Mouse (Mus musculus): Measurements from ENCODE around the gene Tusc2. TPM values are rescaled to one million over a fixed set of nuclear protein-coding genes. Genes with fewer than 3 reads are reported as not detected.
"Not testable (repeated sequence)": the region's sequence is repeated elsewhere in the genome, so short reads cannot be mapped to it uniquely, and the experiment has no call there.

Gene Tusc2
- polyA plus RNA-seq, 1 experiment from 2014 or later: 45.9 TPM

DNA sequence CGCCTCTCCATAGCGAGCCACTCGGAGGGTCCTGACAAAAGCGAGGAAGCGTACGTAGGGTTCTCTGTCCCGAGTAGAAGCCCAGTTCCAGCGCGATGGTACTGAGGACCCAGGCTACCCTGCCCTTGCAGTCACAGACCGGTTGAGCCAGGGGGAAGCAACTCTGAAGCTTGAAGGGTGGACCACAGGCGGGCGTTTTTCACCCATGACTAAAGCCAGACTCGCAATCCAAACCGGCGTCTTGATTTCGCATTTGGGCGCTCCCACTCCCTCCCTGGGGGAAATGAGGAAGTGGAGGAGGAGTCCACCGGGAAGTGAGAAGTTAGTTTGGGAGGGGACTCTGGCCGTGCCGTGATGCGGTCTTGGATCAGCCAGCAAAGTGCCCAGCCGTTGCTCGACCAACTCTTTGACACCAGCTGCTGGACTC lies 8.0 kb upstream of the Tusc2 start:
- Histone ChIP-seq H3K4me3 (ENCODE audit: low read length) (peak overlapping the region; percentile 63), H3K27ac (ENCODE audit: low read depth, low read length) (peak overlapping the region; percentile 97), H3K4me2 (replicated peaks; ENCODE audit: low read depth, low read length) (peak overlapping the region; percentile 87), H3K4me1 (ENCODE audit: control insufficient read depth, insufficient read depth, low read length) (peaks cover 49% of the 10 kb centered on the region), H3K9ac (ENCODE audit: low read depth, low read length) (peak overlapping the region; percentile 86), H3K9me3 (ENCODE audit: control insufficient read depth, low read length) (no peaks in the 10 kb centered on the region), H3K36me3 (ENCODE audit: control insufficient read depth, insufficient read depth, low read length) (peaks cover 37% of the 10 kb centered on the region), H3K27me3 (ENCODE audit: control insufficient read depth, insufficient read depth, low read length) (no peaks in the 10 kb centered on the region)
- under 1% methylated on average over 23 of the region's 23 CpGs for WGBS
- ATAC-seq (ENCODE audit: low FRiP score, low TSS enrichment): peak; percentile 47

DNA sequence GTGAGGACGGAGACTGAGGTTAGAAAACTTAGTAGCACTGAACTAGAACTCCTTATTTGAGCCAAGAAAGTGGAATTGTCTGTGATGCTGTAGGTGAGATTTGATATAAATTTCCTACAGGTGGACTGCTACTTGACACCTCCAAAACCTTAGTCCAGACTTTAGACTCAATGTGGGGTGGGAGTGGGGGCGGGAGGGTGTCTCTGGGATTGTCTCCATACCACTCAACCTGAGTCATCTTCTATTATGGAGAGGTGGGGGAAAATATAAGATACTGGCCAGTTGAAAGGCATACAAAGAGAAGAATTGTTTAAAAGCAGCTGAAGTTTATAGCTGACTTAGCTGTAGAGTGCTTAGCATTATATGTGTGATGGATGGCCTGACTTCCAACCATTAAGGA lies 7.4 kb upstream of the Tusc2 start:
- no peak for ATAC-seq (ENCODE audit: low FRiP score, low TSS enrichment)
- WGBS: 45% methylated on average over 2 of the region's 2 CpGs
- peaks cover 46% of the 10 kb centered on the region for H3K4me1 ChIP-seq (ENCODE audit: control insufficient read depth, insufficient read depth, low read length)
- peak overlapping the region; percentile 86 for H3K9ac ChIP-seq (ENCODE audit: low read depth, low read length)
- H3K36me3 ChIP-seq (ENCODE audit: control insufficient read depth, insufficient read depth, low read length): peaks cover 44% of the 10 kb centered on the region
- peak overlapping the region; percentile 63 for H3K4me3 ChIP-seq (ENCODE audit: low read length)
- H3K9me3 ChIP-seq (ENCODE audit: control insufficient read depth, low read length): no peaks in the 10 kb centered on the region
- H3K27ac ChIP-seq (ENCODE audit: low read depth, low read length): peak overlapping the region; percentile 97
- no peaks in the 10 kb centered on the region for H3K27me3 ChIP-seq (ENCODE audit: control insufficient read depth, insufficient read depth, low read length)
- peak overlapping the region; percentile 87 for H3K4me2 ChIP-seq (replicated peaks; ENCODE audit: low read depth, low read length)

GRCm38 (mm10) chr9:107556346-107556745 lies 6.7 kb upstream of the Tusc2 start:
- H3K9ac ChIP-seq (ENCODE audit: low read depth, low read length): no peak overlapping the region
- ATAC-seq (ENCODE audit: low FRiP score, low TSS enrichment): no peak
- H3K36me3 ChIP-seq (ENCODE audit: control insufficient read depth, insufficient read depth, low read length): peaks cover 50% of the 10 kb centered on the region
- peak overlapping the region; percentile 63; the same call in 1 of the 2 replicates for H3K4me3 ChIP-seq (ENCODE audit: low read length)
- no peaks in the 10 kb centered on the region for H3K27me3 ChIP-seq (ENCODE audit: control insufficient read depth, insufficient read depth, low read length)
- H3K27ac ChIP-seq (ENCODE audit: low read depth, low read length): no peak overlapping the region
- peak overlapping the region; percentile 87 for H3K4me2 ChIP-seq (replicated peaks; ENCODE audit: low read depth, low read length)
- 71% methylated on average over 3 of the region's 3 CpGs for WGBS
- H3K4me1 ChIP-seq (ENCODE audit: control insufficient read depth, insufficient read depth, low read length): peaks cover 40% of the 10 kb centered on the region
- no peaks in the 10 kb centered on the region for H3K9me3 ChIP-seq (ENCODE audit: control insufficient read depth, low read length)

DNA sequence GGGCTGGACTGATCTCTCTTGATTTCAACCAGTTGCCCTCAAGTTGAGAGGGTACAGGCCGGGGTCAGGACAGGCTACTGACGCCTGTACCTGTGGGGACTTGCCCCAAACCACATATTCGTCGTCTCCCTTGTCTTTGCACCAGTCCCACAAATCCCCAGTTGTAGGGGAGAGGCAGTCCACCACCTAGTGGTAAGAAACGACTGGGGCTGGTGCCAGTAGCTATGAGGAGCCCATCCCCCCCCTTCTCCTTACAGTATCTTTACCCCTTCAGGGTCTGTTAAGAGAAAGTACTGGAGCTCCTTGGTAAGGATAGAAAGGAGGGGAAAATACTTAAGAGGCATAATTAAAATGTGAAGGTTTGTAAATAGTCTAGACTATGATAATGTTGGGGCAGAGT lies 2.5 kb downstream of the Tusc2 start:
- 49% methylated on average over 5 of the region's 5 CpGs for WGBS
- Histone ChIP-seq H3K36me3 (ENCODE audit: control insufficient read depth, insufficient read depth, low read length) (peaks cover 34% of the 10 kb centered on the region), H3K4me1 (ENCODE audit: control insufficient read depth, insufficient read depth, low read length) (peaks cover 23% of the 10 kb centered on the region)
- not testable (repeated sequence) for H3K9ac ChIP-seq (ENCODE audit: low read depth, low read length); H3K27me3 ChIP-seq (ENCODE audit: control insufficient read depth, insufficient read depth, low read length); H3K4me3 ChIP-seq (ENCODE audit: low read length); H3K4me2 ChIP-seq (replicated peaks; ENCODE audit: low read depth, low read length); ATAC-seq (ENCODE audit: low FRiP score, low TSS enrichment); H3K9me3 ChIP-seq (ENCODE audit: control insufficient read depth, low read length); H3K27ac ChIP-seq (ENCODE audit: low read depth, low read length)

GRCm38 (mm10) chr9:107566041-107566709 lies 3.1 kb downstream of the Tusc2 start:
- Histone ChIP-seq H3K9ac (ENCODE audit: low read depth, low read length) (no peak overlapping the region), H3K4me3 (ENCODE audit: low read length) (no peak overlapping the region), H3K27ac (ENCODE audit: low read depth, low read length) (peak overlapping the region; percentile 77; the same call in 1 of the 2 replicates), H3K27me3 (ENCODE audit: control insufficient read depth, insufficient read depth, low read length) (no peaks in the 10 kb centered on the region), H3K4me2 (replicated peaks; ENCODE audit: low read depth, low read length) (peak overlapping the region; percentile 83; the same call in 1 of the 2 replicates), H3K9me3 (ENCODE audit: control insufficient read depth, low read length) (no peaks in the 10 kb centered on the region), H3K36me3 (ENCODE audit: control insufficient read depth, insufficient read depth, low read length) (peaks cover 34% of the 10 kb centered on the region), H3K4me1 (ENCODE audit: control insufficient read depth, insufficient read depth, low read length) (peaks cover 29% of the 10 kb centered on the region)
- 57% methylated on average over 15 of the region's 15 CpGs for WGBS
- ATAC-seq (ENCODE audit: low FRiP score, low TSS enrichment): no peak

GRCm38 (mm10) chr9:107566855-107567254 lies 3.8 kb downstream of the Tusc2 start:
- 68% methylated on average over 3 of the region's 3 CpGs for WGBS
- Histone ChIP-seq H3K27me3 (ENCODE audit: control insufficient read depth, insufficient read depth, low read length) (no peaks in the 10 kb centered on the region), H3K9me3 (ENCODE audit: control insufficient read depth, low read length) (no peaks in the 10 kb centered on the region), H3K4me3 (ENCODE audit: low read length) (no peak overlapping the region), H3K27ac (ENCODE audit: low read depth, low read length) (peak overlapping the region; percentile 77; the same call in 1 of the 2 replicates), H3K9ac (ENCODE audit: low read depth, low read length) (0 out of 2 replicates have a peak overlapping the region, but pooled peaks have one; percentile 5), H3K4me2 (replicated peaks; ENCODE audit: low read depth, low read length) (peak overlapping the region; percentile 83; the same call in 1 of the 2 replicates), H3K36me3 (ENCODE audit: control insufficient read depth, insufficient read depth, low read length) (peaks cover 34% of the 10 kb centered on the region), H3K4me1 (ENCODE audit: control insufficient read depth, insufficient read depth, low read length) (peaks cover 32% of the 10 kb centered on the region)
- no peak for ATAC-seq (ENCODE audit: low FRiP score, low TSS enrichment)

GRCm38 (mm10) chr9:107567702-107568319 lies 4.8 kb downstream of the Tusc2 start, which contains the start of gene Hyal2:
Gene Hyal2, plus strand, starts transcription at chr9:107567945.
- Histone ChIP-seq H3K4me1 (ENCODE audit: control insufficient read depth, insufficient read depth, low read length) (peaks cover 32% of the 10 kb centered on the region), H3K27me3 (ENCODE audit: control insufficient read depth, insufficient read depth, low read length) (no peaks in the 10 kb centered on the region), H3K4me2 (replicated peaks; ENCODE audit: low read depth, low read length) (peak within 1 kb of the TSS; percentile 83), H3K36me3 (ENCODE audit: control insufficient read depth, insufficient read depth, low read length) (peaks cover 38% of the 10 kb centered on the region), H3K4me3 (ENCODE audit: low read length) (peak within 1 kb of the TSS; percentile 67), H3K9ac (ENCODE audit: low read depth, low read length) (peak within 1 kb of the TSS; percentile 78), H3K9me3 (ENCODE audit: control insufficient read depth, low read length) (no peaks in the 10 kb centered on the region), H3K27ac (ENCODE audit: low read depth, low read length) (peak within 1 kb of the TSS; percentile 77)
- ATAC-seq (ENCODE audit: low FRiP score, low TSS enrichment): no peak
- WGBS: 4% methylated on average over 18 of the region's 18 CpGs

GRCm38 (mm10) chr9:107568331-107569261 lies 5.5 kb downstream of the Tusc2 start:
- H3K9ac ChIP-seq (ENCODE audit: low read depth, low read length): peak overlapping the region; percentile 78
- peak overlapping the region; percentile 83 for H3K4me2 ChIP-seq (replicated peaks; ENCODE audit: low read depth, low read length)
- peak; percentile 83 for ATAC-seq (ENCODE audit: low FRiP score, low TSS enrichment)
- H3K36me3 ChIP-seq (ENCODE audit: control insufficient read depth, insufficient read depth, low read length): peaks cover 46% of the 10 kb centered on the region
- H3K27ac ChIP-seq (ENCODE audit: low read depth, low read length): peak overlapping the region; percentile 77
- no peaks in the 10 kb centered on the region for H3K9me3 ChIP-seq (ENCODE audit: control insufficient read depth, low read length)
- H3K27me3 ChIP-seq (ENCODE audit: control insufficient read depth, insufficient read depth, low read length): no peaks in the 10 kb centered on the region
- WGBS: under 1% methylated on average over 41 of the region's 41 CpGs
- peaks cover 30% of the 10 kb centered on the region for H3K4me1 ChIP-seq (ENCODE audit: control insufficient read depth, insufficient read depth, low read length)
- peak overlapping the region; percentile 67 for H3K4me3 ChIP-seq (ENCODE audit: low read length)

All from kidney, embryonic 14.5 days (tissue).